Mouse (Mus musculus) liver (tissue): Measurements from ENCODE around the gene Prr19.

ENCODE experiments used
- DNase-seq: peaks from one replicate; pipeline ENCODE4 v3.0.0-alpha.2; 2020; ENCODE audit warnings: mixed read lengths

Gene Prr19

GRCm38 (mm10) chr7:25293191-25293739, 7.9 kb upstream of the Prr19 start:
- no peak for DNase-seq

- no peak for DNase-seq
These were observed 6.7 kb upstream of the Prr19 start for GRCm38 (mm10) chr7:25294495-25294894.

- no peak for DNase-seq
These were observed 6.1 kb upstream of the Prr19 start for GRCm38 (mm10) chr7:25294960-25295722.

GRCm38 (mm10) chr7:25296945-25297453, 4.2 kb upstream of the Prr19 start:
- DNase-seq = no peak

GRCm38 (mm10) chr7:25297454-25298325, 3.5 kb upstream of the Prr19 start, which contains the start of gene Pafah1b3:
Pafah1b3 (minus strand) TSS chr7:25297986.
- peak; percentile 83 for DNase-seq

- no peak for DNase-seq
These were observed 1.9 kb downstream of the Prr19 start for GRCm38 (mm10) chr7:25303003-25303684.

GRCm38 (mm10) chr7:25303685-25304006, 2.4 kb downstream of the Prr19 start:
- no peak for DNase-seq

- no peak for DNase-seq
These were observed 4.3 kb downstream of the Prr19 start for GRCm38 (mm10) chr7:25305481-25305880.

GRCm38 (mm10) chr7:25305956-25306613, 4.9 kb downstream of the Prr19 start, which contains the start of gene Tmem145:
Tmem145 (plus strand) TSS chr7:25306106.
- peak; percentile 45 for DNase-seq

- DNase-seq = no peak
These were observed 5.4 kb downstream of the Prr19 start for GRCm38 (mm10) chr7:25306614-25306996.

- no peak for DNase-seq
These were observed 7.6 kb downstream of the Prr19 start for GRCm38 (mm10) chr7:25308702-25309318.

- DNase-seq = no peak
These were observed 8.2 kb downstream of the Prr19 start for GRCm38 (mm10) chr7:25309425-25309824.

- no peak for DNase-seq
These were observed 10.0 kb downstream of the Prr19 start for GRCm38 (mm10) chr7:25311193-25311592.

GRCm38 (mm10) chr7:25313325-25313724, 12.1 kb downstream of the Prr19 start:
- DNase-seq = no peak

GRCm38 (mm10) chr7:25314606-25315305, 13.5 kb downstream of the Prr19 start:
- no peak for DNase-seq

GRCm38 (mm10) chr7:25315306-25316041, 14.3 kb downstream of the Prr19 start:
- no peak for DNase-seq

GRCm38 (mm10) chr7:25316532-25317445, 15.6 kb downstream of the Prr19 start, which contains the start of gene Megf8:
Megf8 (plus strand) TSS chr7:25317164.
- DNase-seq = peak; percentile 91

GRCm38 (mm10) chr7:25317446-25317999, 16.3 kb downstream of the Prr19 start:
- DNase-seq = no peak

GRCm38 (mm10) chr7:25322058-25322484, 20.9 kb downstream of the Prr19 start:
- DNase-seq = peak; percentile 62
